Mouse (Mus musculus) small intestine, adult 2 months (tissue): ENCODE measurements around the gene Tsacc. TPM values are rescaled to one million over a fixed set of nuclear protein-coding genes. Genes with fewer than 3 reads are reported as not detected.

Experiments used
- H3K27ac ChIP-seq: fragments of 200-500 bp; 2 replicates; pipeline ENCODE4 v1.5.1; 2012; ENCODE audit warnings: low read depth, low read length, control low read depth, inconsistent platforms; ENCODE audit not compliant: insufficient read depth
- H3K27me3 ChIP-seq: fragments of 200-500 bp; 2 replicates; pipeline ENCODE4 v1.6.1; 2012; ENCODE audit warnings: mild to moderate bottlenecking, moderate library complexity, low read length, inconsistent platforms; ENCODE audit not compliant: control insufficient read depth, insufficient read depth
- H3K36me3 ChIP-seq: fragments of 200-500 bp; 2 replicates; pipeline ENCODE4 v1.6.1; 2012; ENCODE audit warnings: mild to moderate bottlenecking, low read length, control low read depth, inconsistent platforms; ENCODE audit not compliant: control insufficient read depth, insufficient read depth
- H3K4me1 ChIP-seq: fragments of 200-500 bp; 2 replicates; pipeline ENCODE4 v1.6.1; 2012; ENCODE audit warnings: low read length, inconsistent platforms, mixed read lengths; ENCODE audit not compliant: control insufficient read depth, insufficient read depth, insufficient read length
- H3K4me3 ChIP-seq: fragments of 200-500 bp; 2 replicates; pipeline ENCODE4 v1.5.1; 2012; ENCODE audit warnings: low read depth, mild to moderate bottlenecking, control low read depth, inconsistent platforms, low read length, moderate library complexity
- CTCF ChIP-seq: fragments of 200-500 bp; IDR thresholded peaks from 2 replicates; pipeline ENCODE4 v1.5.1; 2012; ENCODE audit warnings: low read depth, mild to moderate bottlenecking, control low read depth, inconsistent platforms, low read length, moderate library complexity, mixed read lengths; ENCODE audit not compliant: insufficient replicate concordance, insufficient read length; ENCODE audit errors: extremely low read depth
- POLR2A ChIP-seq: fragments of 200-500 bp; IDR thresholded peaks from 2 replicates; pipeline ENCODE4 v1.6.1; 2012; ENCODE audit warnings: low read depth, mild to moderate bottlenecking, control low read depth, inconsistent platforms, low read length, moderate library complexity
- WGBS: fragments of 180-500 bp; shearing (Covaris S2); methylation state at CpG from one replicate; pipeline ENCODE4 v1.1.7; 2018; 5-methylcytosine and 5-hydroxymethylcytosine counted together
- polyA plus RNA-seq: library from polyadenylated mRNA; depleted of rRNA; stranded (reverse); fragments of >200 nt; gene quantifications from 2 replicates; pipeline ENCODE4 v1.2.3, GENCODE M21; 2012; rRNA removed

Tsacc gene
- polyA plus RNA-seq, 1 experiment: 0.76 TPM

DNA sequence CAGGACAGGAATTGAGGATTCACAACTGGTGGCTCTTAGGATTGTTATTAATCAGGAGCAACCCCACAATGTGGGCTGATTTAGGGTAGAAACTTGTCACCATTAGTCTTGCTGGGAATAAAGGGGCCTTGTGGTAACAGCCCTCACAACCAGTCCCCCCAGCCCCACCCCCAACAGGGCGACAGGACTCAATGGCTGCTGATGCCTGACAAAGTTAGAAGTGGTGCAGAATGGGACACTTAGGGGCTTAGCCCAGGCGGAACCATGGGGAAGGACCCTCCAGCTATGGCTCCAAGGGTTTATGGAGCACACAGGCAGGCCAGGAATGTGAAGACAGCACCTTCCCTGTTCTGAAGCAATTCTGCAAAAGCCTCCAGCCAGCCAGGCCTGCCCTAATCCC is 61.2 kb downstream of the Tsacc start:
- 86% methylated on average over 2 of the region's 2 CpGs for WGBS

DNA sequence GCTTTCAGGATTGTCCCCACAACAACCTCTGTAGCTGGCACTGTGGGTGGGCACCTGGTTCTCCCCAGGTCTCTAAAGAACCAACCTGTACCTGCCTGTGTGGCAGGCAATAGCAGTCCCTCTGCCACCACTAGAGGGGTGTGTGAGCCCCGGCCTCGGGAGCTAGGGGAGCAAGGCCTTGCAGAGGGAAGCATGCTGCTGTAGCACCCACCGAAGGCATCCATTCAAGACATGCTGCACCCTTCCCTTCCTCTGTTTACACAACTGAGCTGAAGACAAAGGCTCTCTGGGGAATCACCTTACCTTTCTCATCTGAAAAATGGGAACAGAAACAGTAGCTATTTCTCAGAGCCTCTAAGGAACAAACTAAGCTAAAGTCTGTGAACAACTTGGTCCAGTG is 61.6 kb downstream of the Tsacc start:
- TF ChIP-seq POLR2A (no peak), CTCF (peak; percentile 48; the same call in 1 of the 2 replicates)
- Histone ChIP-seq H3K4me1 (no peaks in the 10 kb centered on the region), H3K4me3 (no peak overlapping the region), H3K27ac (no peak overlapping the region), H3K36me3 (no peaks in the 10 kb centered on the region), H3K27me3 (peaks cover 27% of the 10 kb centered on the region)
- 8% methylated on average over 3 of the region's 3 CpGs for WGBS

More for the DNA sequence above, 61.2 kb downstream of the Tsacc start:
- no peak overlapping the region for H3K27ac ChIP-seq
- peaks cover 27% of the 10 kb centered on the region for H3K27me3 ChIP-seq
- no peaks in the 10 kb centered on the region for H3K36me3 ChIP-seq
- H3K4me1 ChIP-seq: no peaks in the 10 kb centered on the region
- H3K4me3 ChIP-seq: no peak overlapping the region
- TF ChIP-seq POLR2A (no peak), CTCF (no peak)

DNA sequence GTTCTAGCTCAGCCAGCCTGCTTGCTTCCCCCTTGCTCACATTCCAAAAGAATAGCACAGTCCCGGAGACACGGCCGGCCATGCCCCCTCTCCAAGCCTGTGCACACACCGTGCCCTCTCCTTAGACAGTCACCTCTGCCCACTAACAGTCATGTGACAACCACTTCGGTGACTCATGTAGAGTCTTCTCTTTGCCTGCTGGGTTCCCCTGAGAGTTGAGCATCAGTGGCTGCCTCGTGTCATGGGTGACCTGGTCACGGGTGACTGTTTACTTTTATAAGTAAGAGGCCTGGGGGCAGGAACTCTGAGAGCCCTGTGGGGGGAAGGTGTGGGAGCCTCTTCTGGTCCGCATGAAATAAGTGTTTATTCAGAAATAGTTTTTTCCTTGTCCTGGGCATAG is 62.8 kb downstream of the Tsacc start:
- Histone ChIP-seq H3K36me3 (no peaks in the 10 kb centered on the region), H3K27ac (no peak overlapping the region), H3K27me3 (peaks cover 32% of the 10 kb centered on the region), H3K4me1 (no peaks in the 10 kb centered on the region), H3K4me3 (no peak overlapping the region)
- TF ChIP-seq POLR2A: no peak
- no peak for TF ChIP-seq CTCF
- 47% methylated on average over 8 of the region's 8 CpGs for WGBS

DNA sequence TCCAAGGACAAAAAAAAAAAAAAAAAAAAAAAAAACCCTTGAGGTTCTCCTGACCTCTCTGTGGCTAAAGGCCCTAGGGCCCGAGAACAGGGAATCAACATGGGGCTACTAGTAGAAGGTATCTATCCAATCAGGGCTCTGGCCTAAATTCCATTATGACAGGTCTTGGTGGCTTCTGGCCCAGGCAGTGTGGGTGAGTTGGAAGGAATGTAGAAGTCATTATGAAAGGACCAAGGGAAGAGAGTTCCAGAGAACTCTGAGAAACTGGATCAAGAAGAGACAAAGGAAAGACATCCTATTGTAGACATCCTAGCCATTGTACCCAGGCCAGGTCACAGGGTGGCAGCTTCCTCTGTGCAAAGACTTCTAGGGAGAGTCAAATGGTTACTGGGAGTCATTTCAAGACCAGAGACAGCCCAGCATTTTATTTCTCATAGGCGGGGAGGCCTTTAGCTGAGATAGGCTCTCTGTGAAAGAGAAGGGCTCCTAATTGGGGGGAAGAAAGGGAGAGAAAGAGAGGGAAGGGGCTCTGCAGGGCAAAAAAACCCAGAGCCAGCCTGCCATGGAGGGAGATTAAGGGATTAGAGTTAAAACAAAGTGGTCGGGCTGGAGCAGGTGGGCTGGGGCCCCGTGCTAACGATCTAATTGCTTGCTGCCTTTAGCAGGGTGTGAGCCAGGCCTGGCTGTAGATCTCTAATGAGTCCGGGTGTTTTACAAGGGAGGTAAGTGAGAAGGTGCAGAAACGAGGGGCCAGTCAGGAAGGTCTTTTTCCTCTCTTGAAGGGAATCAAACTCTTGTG is 63.7 kb downstream of the Tsacc start:
- H3K4me3 ChIP-seq: no peak overlapping the region
- WGBS: 32% methylated on average over 7 of the region's 7 CpGs
- no peak for TF ChIP-seq POLR2A
- TF ChIP-seq CTCF: no peak

More for the DNA sequence above, 63.7 kb downstream of the Tsacc start:
- Histone ChIP-seq H3K27me3 (peaks cover 34% of the 10 kb centered on the region), H3K4me1 (no peaks in the 10 kb centered on the region), H3K27ac (no peak overlapping the region), H3K36me3 (no peaks in the 10 kb centered on the region)

Other genes with a start within 250 kb of the Tsacc start
- gene Naxe, start 238.5 kb downstream of the Tsacc start, polyA plus RNA-seq: 25.4 and 41.6 TPM in 2 replicates
- gene Ttc24, start 218.7 kb downstream of the Tsacc start, polyA plus RNA-seq: not detected in 2 replicates
- gene Iqgap3, start 215.0 kb downstream of the Tsacc start, polyA plus RNA-seq: 7.1 and 14.6 TPM in 2 replicates
- 61.9 and 89.7 TPM in 2 replicates for gene Mef2d, start 154.6 kb downstream of the Tsacc start, polyA plus RNA-seq
- gene Rhbg, start 42.3 kb downstream of the Tsacc start, polyA plus RNA-seq: 11.2 and 40.3 TPM in 2 replicates
- not detected in 2 replicates for gene Gm38392, start 9.8 kb downstream of the Tsacc start, polyA plus RNA-seq
- 46.0 and 73.9 TPM in 2 replicates for gene Cct3, start 117 bp upstream of the Tsacc start, polyA plus RNA-seq
- 82.0 and 181 TPM in 2 replicates for gene Glmp, start 28.0 kb upstream of the Tsacc start, polyA plus RNA-seq
- 32.5 and 47.1 TPM in 2 replicates for gene Tmem79, start 39.1 kb upstream of the Tsacc start, polyA plus RNA-seq
- 33.9 and 42.4 TPM in 2 replicates for gene Smg5, start 39.3 kb upstream of the Tsacc start, polyA plus RNA-seq
- 1.5 and 1.7 TPM in 2 replicates for gene Paqr6, start 67.6 kb upstream of the Tsacc start, polyA plus RNA-seq
- gene Bglap3, start 75.7 kb upstream of the Tsacc start, polyA plus RNA-seq: 2.2 and 6.7 TPM in 2 replicates
- 0.70 TPM in 1 of 2 replicates, not detected in the other for gene Bglap2, start 81.7 kb upstream of the Tsacc start, polyA plus RNA-seq
- gene Bglap, start 87.5 kb upstream of the Tsacc start, polyA plus RNA-seq: 1.6 TPM in 1 of 2 replicates, not detected in the other
- 52.3 and 108 TPM in 2 replicates for gene Pmf1, start 113.3 kb upstream of the Tsacc start, polyA plus RNA-seq
- 19.7 and 44.8 TPM in 2 replicates for gene Slc25a44, start 128.1 kb upstream of the Tsacc start, polyA plus RNA-seq
- gene Sema4a, start 164.2 kb upstream of the Tsacc start, polyA plus RNA-seq: 137 and 321 TPM in 2 replicates
- gene Lmna, start 213.0 kb upstream of the Tsacc start, polyA plus RNA-seq: 209 and 353 TPM in 2 replicates
- gene Mex3a, start 235.4 kb upstream of the Tsacc start, polyA plus RNA-seq: 0.41 and 0.60 TPM in 2 replicates